Mouse (Mus musculus) midbrain, embryonic 11.5 days (tissue): Measurements from ENCODE around the gene Atp6v1f. TPM values are rescaled to one million over a fixed set of nuclear protein-coding genes. Genes with fewer than 3 reads are reported as not detected.

ENCODE experiments used
- ATAC-seq: fragments of 200-750 bp; cut with Nextera tagmentation; 2 replicates; pipeline ENCODE4 v1.8.0; 2017; ENCODE audit warnings: moderate TSS enrichment, moderate library complexity; ENCODE audit not compliant: low FRiP score
- DNase-seq: peaks from one replicate; pipeline ENCODE4 v3.0.0; 2015; ENCODE audit warnings: low spot score; ENCODE audit errors: missing footprints
- H3K27ac ChIP-seq: fragments of 300-500 bp; sonication (generic); 2 replicates; pipeline ENCODE4 v1.5.1; 2014; ENCODE audit warnings: low read depth, low read length
- H3K27me3 ChIP-seq: fragments of 300-500 bp; sonication (generic); 2 replicates; pipeline ENCODE4 v1.6.1; 2014; ENCODE audit warnings: mild to moderate bottlenecking, low read length, moderate library complexity, mixed read lengths; ENCODE audit not compliant: control insufficient read depth, insufficient read depth
- H3K36me3 ChIP-seq: fragments of 300-500 bp; sonication (generic); 2 replicates; pipeline ENCODE4 v1.6.1; 2014; ENCODE audit warnings: mild to moderate bottlenecking, low read length, moderate library complexity, mixed read lengths; ENCODE audit not compliant: control insufficient read depth, insufficient read depth
- H3K4me1 ChIP-seq: fragments of 300-500 bp; sonication (generic); 2 replicates; pipeline ENCODE4 v1.6.1; 2014; ENCODE audit warnings: low read length; ENCODE audit not compliant: control insufficient read depth, insufficient read depth
- H3K4me2 ChIP-seq: fragments of 300-500 bp; sonication (generic); 2 replicates; pipeline ENCODE4 v1.6.1; 2014; ENCODE audit warnings: mild to moderate bottlenecking, moderate library complexity
- H3K4me3 ChIP-seq: fragments of 300-500 bp; sonication (generic); 2 replicates; pipeline ENCODE4 v1.5.1; 2014; ENCODE audit warnings: low read depth, low read length
- H3K9ac ChIP-seq: fragments of 300-500 bp; sonication (generic); 2 replicates; pipeline ENCODE4 v1.6.1; 2014; ENCODE audit warnings: low read length
- H3K9me3 ChIP-seq: fragments of 300-500 bp; sonication (generic); 2 replicates; pipeline ENCODE4 v1.6.1; 2016; ENCODE audit warnings: low read length; ENCODE audit not compliant: control insufficient read depth
- WGBS: fragments of 180-500 bp; shearing (Covaris S2); extraction: QIAGEN DNeasy Blood & Tissue Kit; methylation state at CpG from one replicate; pipeline ENCODE4 v1.1.7; 2014; 5-methylcytosine and 5-hydroxymethylcytosine counted together
- polyA plus RNA-seq: library from polyadenylated mRNA; unstranded; fragments of >200 nt; fragmentation: Nextera tagmentation; extraction: Ambion mirVana; gene quantifications from 2 replicates; pipeline ENCODE4 v1.2.1, GENCODE M21; 2014

Gene Atp6v1f
- polyA plus RNA-seq, result 178 and 199 TPM in 2 replicates

- Histone ChIP-seq H3K4me2 (peak within 1 kb of the TSS; percentile 72), H3K4me3 (peak within 1 kb of the TSS; percentile 65), H3K9ac (peak within 1 kb of the TSS; percentile 66), H3K9me3 (no peaks in the 10 kb centered on the region), H3K27ac (no peak within 1 kb of the TSS), H3K27me3 (no peaks in the 10 kb centered on the region), H3K4me1 (peaks cover 6% of the 10 kb centered on the region), H3K36me3 (no peaks in the 10 kb centered on the region; the same call in 1 of the 2 replicates)
- WGBS, result under 1% methylated on average over 39 of the region's 39 CpGs
- ATAC-seq (peak; percentile 94), DNase-seq (peak; percentile 99)
Observed at GRCm38 (mm10) chr6:29467583-29468354, at the start of gene Atp6v1f. TSS of gene Atp6v1f (plus strand) at chr6:29467718.

GRCm38 (mm10) chr6:29420596-29420995, 46.9 kb upstream of the Atp6v1f start:
- Histone ChIP-seq H3K9me3 (no peaks in the 10 kb centered on the region), H3K4me1 (no peaks in the 10 kb centered on the region), H3K36me3 (peaks cover 2% of the 10 kb centered on the region; the same call in 1 of the 2 replicates), H3K9ac (no peak overlapping the region), H3K27me3 (no peaks in the 10 kb centered on the region), H3K4me3 (no peak overlapping the region), H3K27ac (no peak overlapping the region), H3K4me2 (no peak overlapping the region)
- no peak for DNase-seq
- WGBS, result 97% methylated on average over 2 of the region's 2 CpGs
- ATAC-seq, result no peak

- no peak for ATAC-seq
- Histone ChIP-seq H3K36me3 (no peaks in the 10 kb centered on the region), H3K9me3 (no peaks in the 10 kb centered on the region), H3K9ac (no peak overlapping the region), H3K4me2 (no peak overlapping the region), H3K27ac (no peak overlapping the region), H3K27me3 (no peaks in the 10 kb centered on the region), H3K4me1 (no peaks in the 10 kb centered on the region), H3K4me3 (no peak overlapping the region)
- no peak for DNase-seq
- 77% methylated on average over 8 of the region's 8 CpGs for WGBS
Observed at GRCm38 (mm10) chr6:29425118-29425517, 42.4 kb upstream of the Atp6v1f start.

- Histone ChIP-seq H3K9ac (no peak overlapping the region), H3K27ac (no peak overlapping the region), H3K27me3 (no peaks in the 10 kb centered on the region; the same call in 1 of the 2 replicates), H3K4me2 (no peak overlapping the region), H3K4me1 (no peaks in the 10 kb centered on the region), H3K4me3 (no peak overlapping the region), H3K9me3 (no peaks in the 10 kb centered on the region), H3K36me3 (no peaks in the 10 kb centered on the region)
- DNase-seq (no peak), ATAC-seq (no peak)
- WGBS, result 83% methylated on average over 6 of the region's 6 CpGs
Observed at GRCm38 (mm10) chr6:29426331-29426730, 41.2 kb upstream of the Atp6v1f start.

- ATAC-seq (no peak), DNase-seq (no peak)
- Histone ChIP-seq H3K27ac (no peak overlapping the region), H3K27me3 (peaks cover 13% of the 10 kb centered on the region), H3K9me3 (no peaks in the 10 kb centered on the region), H3K36me3 (no peaks in the 10 kb centered on the region), H3K4me3 (no peak overlapping the region), H3K4me2 (no peak overlapping the region), H3K4me1 (peaks cover 4% of the 10 kb centered on the region; the same call in 1 of the 2 replicates), H3K9ac (no peak overlapping the region)
- 49% methylated on average over 4 of the region's 4 CpGs for WGBS
Observed at GRCm38 (mm10) chr6:29428171-29428570, 39.3 kb upstream of the Atp6v1f start.

GRCm38 (mm10) chr6:29430681-29431420, 36.7 kb upstream of the Atp6v1f start:
- Histone ChIP-seq H3K27me3 (peaks cover 34% of the 10 kb centered on the region), H3K9ac (no peak overlapping the region), H3K4me2 (no peak overlapping the region), H3K4me3 (no peak overlapping the region), H3K4me1 (peaks cover 26% of the 10 kb centered on the region), H3K9me3 (no peaks in the 10 kb centered on the region), H3K36me3 (no peaks in the 10 kb centered on the region), H3K27ac (no peak overlapping the region)
- DNase-seq (no peak), ATAC-seq (no peak)
- WGBS, result 52% methylated on average over 15 of the region's 15 CpGs

GRCm38 (mm10) chr6:29431473-29431872, 36.0 kb upstream of the Atp6v1f start:
- no peaks in the 10 kb centered on the region for H3K36me3 ChIP-seq
- DNase-seq, result no peak
- H3K4me2 ChIP-seq, result no peak overlapping the region
- H3K4me3 ChIP-seq, result no peak overlapping the region
- peaks cover 32% of the 10 kb centered on the region for H3K4me1 ChIP-seq
- peaks cover 34% of the 10 kb centered on the region for H3K27me3 ChIP-seq
- H3K9ac ChIP-seq, result no peak overlapping the region
- no peaks in the 10 kb centered on the region for H3K9me3 ChIP-seq
- no peak for ATAC-seq
- WGBS, result 26% methylated on average over 5 of the region's 5 CpGs
- no peak overlapping the region for H3K27ac ChIP-seq

GRCm38 (mm10) chr6:29432156-29432555, 35.4 kb upstream of the Atp6v1f start:
- Histone ChIP-seq H3K27me3 (peaks cover 34% of the 10 kb centered on the region), H3K9ac (no peak overlapping the region), H3K9me3 (no peaks in the 10 kb centered on the region), H3K36me3 (no peaks in the 10 kb centered on the region), H3K4me3 (no peak overlapping the region), H3K27ac (no peak overlapping the region), H3K4me1 (peaks cover 34% of the 10 kb centered on the region), H3K4me2 (no peak overlapping the region)
- 45% methylated on average over 3 of the region's 3 CpGs for whole genome bisulfite sequencing
- DNase-seq (no peak), ATAC-seq (no peak)

GRCm38 (mm10) chr6:29432676-29433037, 34.9 kb upstream of the Atp6v1f start:
- Histone ChIP-seq H3K27ac (no peak overlapping the region), H3K9me3 (no peaks in the 10 kb centered on the region), H3K36me3 (no peaks in the 10 kb centered on the region), H3K4me1 (peaks cover 34% of the 10 kb centered on the region), H3K27me3 (peaks cover 34% of the 10 kb centered on the region), H3K9ac (peak overlapping the region; percentile 53), H3K4me3 (peak overlapping the region; percentile 44), H3K4me2 (peak overlapping the region; percentile 74)
- ATAC-seq (no peak), DNase-seq (no peak)
